Mouse (Mus musculus) limb, embryonic 11.5 days (tissue): Measurements from ENCODE around the gene Shank3. TPM values are rescaled to one million over a fixed set of nuclear protein-coding genes. Genes with fewer than 3 reads are reported as not detected.
A peak's percentile ranks its signal among the peaks of the same experiment; 100 is the strongest.

Experiments
- ATAC-seq: fragments of 200-750 bp; cut with Nextera tagmentation; 2 replicates; pipeline ENCODE4 v1.8.0; 2017; ENCODE audit warnings: low read depth; ENCODE audit not compliant: insufficient number of reproducible peaks, low FRiP score, low TSS enrichment
- DNase-seq: peaks from one replicate; pipeline ENCODE4 v3.0.0-alpha.2; 2015; ENCODE audit warnings: low spot score
- H3K27ac ChIP-seq: fragments of 300-500 bp; sonication (generic); replicated peaks from 2 replicates; pipeline ENCODE4 v1.5.1; 2014; ENCODE audit warnings: low read depth, mild to moderate bottlenecking, low read length
- H3K27me3 ChIP-seq: fragments of 300-500 bp; sonication (generic); 2 replicates; pipeline ENCODE4 v1.6.1; 2014; ENCODE audit warnings: mild to moderate bottlenecking, low read length, mixed read lengths; ENCODE audit not compliant: control insufficient read depth, insufficient read depth
- H3K36me3 ChIP-seq: fragments of 300-500 bp; sonication (generic); 2 replicates; pipeline ENCODE4 v1.6.1; 2014; ENCODE audit warnings: mild to moderate bottlenecking, low read length, moderate library complexity, mixed read lengths; ENCODE audit not compliant: control insufficient read depth, insufficient read depth
- H3K4me1 ChIP-seq: fragments of 300-500 bp; sonication (generic); 2 replicates; pipeline ENCODE4 v1.6.1; 2014; ENCODE audit warnings: low read length, mixed read lengths; ENCODE audit not compliant: control insufficient read depth, insufficient read depth
- H3K4me2 ChIP-seq: fragments of 300-500 bp; sonication (generic); 2 replicates; pipeline ENCODE4 v1.6.1; 2014; ENCODE audit warnings: low read depth, mild to moderate bottlenecking, moderate library complexity; ENCODE audit not compliant: severe bottlenecking
- H3K4me3 ChIP-seq: fragments of 300-500 bp; sonication (generic); 2 replicates; pipeline ENCODE4 v1.5.1; 2014; ENCODE audit warnings: low read depth, low read length
- H3K9ac ChIP-seq: fragments of 300-500 bp; sonication (generic); 2 replicates; pipeline ENCODE4 v1.6.1; 2014; ENCODE audit warnings: mild to moderate bottlenecking, low read length
- H3K9me3 ChIP-seq: fragments of 300-500 bp; sonication (generic); 2 replicates; pipeline ENCODE4 v1.6.1; 2016; ENCODE audit warnings: low read length; ENCODE audit not compliant: control insufficient read depth
- WGBS: fragments of 180-500 bp; shearing (Covaris S2); extraction: QIAGEN DNeasy Blood & Tissue Kit; methylation state at CpG from one replicate; pipeline ENCODE4 v1.1.7; 2014; 5-methylcytosine and 5-hydroxymethylcytosine counted together
- polyA plus RNA-seq: library from polyadenylated mRNA; unstranded; fragments of >200 nt; fragmentation: Nextera tagmentation; extraction: Ambion mirVana; gene quantifications from 2 replicates; pipeline ENCODE4 v1.2.1, GENCODE M21; 2014

Gene Shank3
- polyA plus RNA-seq, 1 experiment from 2014 or later: 1.9 TPM

DNA sequence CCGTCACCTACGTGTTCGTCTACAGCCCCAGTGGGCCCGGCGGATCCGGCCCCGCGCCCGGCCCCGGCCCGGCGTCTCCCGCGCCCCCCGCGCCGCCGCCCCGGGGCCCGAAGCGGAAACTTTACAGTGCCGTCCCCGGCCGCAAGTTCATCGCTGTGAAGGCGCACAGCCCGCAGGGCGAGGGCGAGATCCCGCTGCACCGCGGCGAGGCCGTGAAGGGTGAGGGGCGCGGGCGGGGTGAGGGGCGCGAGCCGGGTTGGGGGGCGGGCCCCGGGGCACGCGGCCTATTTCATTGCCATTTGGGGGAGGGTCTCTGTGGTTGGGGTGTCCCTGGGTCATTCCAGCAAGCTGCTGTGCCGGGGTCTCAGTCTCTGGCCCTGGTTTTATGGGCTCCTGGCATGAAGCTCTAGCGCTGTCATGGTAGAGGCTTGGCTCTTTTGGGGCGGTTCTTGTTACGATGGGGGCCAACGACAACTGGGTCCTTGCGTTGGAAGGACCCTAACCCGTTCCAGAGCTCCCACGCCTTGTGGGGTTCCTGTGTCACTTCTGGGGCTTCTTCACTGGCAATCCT, 24.7 kb downstream of the Shank3 start:
- peak overlapping the region; percentile 98 for H3K4me2 ChIP-seq
- ATAC-seq (no peak), DNase-seq (peak; percentile 60)
- peak overlapping the region; percentile 71 for H3K9ac ChIP-seq
- peak overlapping the region; percentile 55 for H3K4me3 ChIP-seq
- H3K36me3 ChIP-seq: no peaks in the 10 kb centered on the region
- peaks cover 20% of the 10 kb centered on the region for H3K27me3 ChIP-seq
- no peak overlapping the region for H3K27ac ChIP-seq
- no peaks in the 10 kb centered on the region for H3K9me3 ChIP-seq
- 0 out of 2 replicates have a peak, but pooled peaks cover 4% of the 10 kb centered on the region for H3K4me1 ChIP-seq
- 6% methylated on average over 21 of the region's 52 CpGs for WGBS

DNA sequence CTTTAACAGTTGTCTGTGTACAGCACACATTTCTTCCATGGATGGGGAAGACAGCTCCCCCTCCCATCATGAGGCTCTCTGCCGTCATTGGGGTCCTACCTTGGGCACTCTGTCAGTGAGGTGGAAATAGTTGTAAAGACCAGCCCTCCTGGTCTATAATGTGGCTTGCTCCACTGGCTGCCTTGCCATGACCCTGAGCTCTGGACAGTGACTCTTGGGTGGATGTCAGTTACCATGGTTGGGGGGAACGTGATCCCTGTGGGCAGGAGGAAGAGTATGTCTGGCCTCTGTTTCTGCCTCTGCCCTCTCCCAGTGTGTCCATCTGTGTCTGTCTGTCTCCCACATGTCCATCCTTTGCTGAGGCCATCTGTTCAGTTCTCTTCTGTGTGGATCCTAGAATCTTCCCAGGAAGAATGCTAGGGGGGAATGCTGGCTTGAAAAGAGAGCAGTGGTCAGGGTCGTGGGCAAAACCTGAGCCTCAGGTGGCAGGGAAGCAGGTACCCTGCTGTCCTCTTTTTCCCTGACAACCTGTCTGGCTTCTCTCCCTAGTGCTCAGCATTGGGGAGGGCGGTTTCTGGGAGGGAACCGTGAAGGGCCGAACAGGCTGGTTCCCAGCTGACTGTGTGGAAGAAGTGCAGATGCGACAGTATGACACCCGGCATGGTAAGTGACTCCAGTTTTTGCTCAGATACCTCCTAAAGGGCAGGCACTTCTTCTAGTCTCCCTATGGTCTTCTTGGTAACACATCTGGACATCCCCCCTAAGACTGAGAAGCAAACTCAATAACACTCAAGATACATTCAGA, 25.4 kb downstream of the Shank3 start:
- Histone ChIP-seq H3K4me3 (no peak overlapping the region; the same call in 1 of the 2 replicates), H3K4me2 (peak overlapping the region; percentile 98), H3K4me1 (0 out of 2 replicates have a peak, but pooled peaks cover 4% of the 10 kb centered on the region), H3K27me3 (peaks cover 20% of the 10 kb centered on the region), H3K36me3 (no peaks in the 10 kb centered on the region), H3K9ac (no peak overlapping the region), H3K9me3 (no peaks in the 10 kb centered on the region), H3K27ac (no peak overlapping the region)
- DNase-seq: no peak
- 68% methylated on average over 8 of the region's 8 CpGs for WGBS
- no peak for ATAC-seq

DNA sequence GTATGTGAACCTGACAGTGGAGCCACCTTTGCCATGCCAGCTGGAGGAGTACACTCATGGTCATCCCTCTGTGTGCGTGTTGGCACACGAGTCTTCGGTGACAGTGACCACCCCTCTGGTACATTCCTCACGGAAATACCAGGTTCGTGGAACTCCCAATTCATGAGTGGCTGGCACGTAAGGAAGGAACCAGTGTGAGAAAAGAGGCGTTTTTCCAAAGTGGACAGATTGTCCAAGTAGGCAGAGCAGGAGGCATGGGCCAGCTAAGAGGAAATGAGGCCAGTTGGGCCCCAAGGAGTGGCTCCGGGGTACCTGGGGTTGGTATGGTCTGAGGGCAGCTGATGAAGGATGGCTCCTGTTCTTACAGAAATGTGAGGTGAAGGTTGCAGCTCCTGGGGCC, 26.0 kb downstream of the Shank3 start:
- Histone ChIP-seq H3K9me3 (no peaks in the 10 kb centered on the region), H3K27me3 (peaks cover 20% of the 10 kb centered on the region), H3K4me3 (no peak overlapping the region), H3K4me1 (0 out of 2 replicates have a peak, but pooled peaks cover 4% of the 10 kb centered on the region), H3K4me2 (no peak overlapping the region), H3K36me3 (no peaks in the 10 kb centered on the region), H3K9ac (no peak overlapping the region), H3K27ac (no peak overlapping the region)
- DNase-seq (no peak), ATAC-seq (no peak)
- WGBS: 92% methylated on average over 8 of the region's 8 CpGs

DNA sequence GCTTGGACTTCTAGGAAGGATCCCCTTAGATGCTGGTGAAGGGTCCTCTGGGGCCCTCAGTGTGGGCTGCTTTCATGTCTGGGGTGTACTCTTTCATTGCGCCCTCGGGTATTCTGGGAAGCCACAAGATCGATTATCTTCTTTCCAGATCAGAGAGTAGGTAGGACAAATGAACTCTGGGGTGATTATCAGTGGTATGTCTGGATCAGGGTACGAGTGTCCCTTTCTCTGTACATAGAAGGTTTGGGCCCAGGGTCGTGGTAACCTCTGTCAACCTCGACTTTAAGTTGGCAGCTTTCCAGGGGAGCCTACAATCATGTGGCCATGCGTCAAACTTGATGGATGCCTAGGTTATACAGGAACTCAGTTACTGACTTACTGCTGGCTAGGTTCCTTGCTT, 26.5 kb downstream of the Shank3 start:
- Histone ChIP-seq H3K9ac (no peak overlapping the region), H3K4me2 (no peak overlapping the region), H3K36me3 (no peaks in the 10 kb centered on the region), H3K27me3 (peaks cover 20% of the 10 kb centered on the region), H3K9me3 (no peaks in the 10 kb centered on the region), H3K4me1 (0 out of 2 replicates have a peak, but pooled peaks cover 4% of the 10 kb centered on the region), H3K27ac (no peak overlapping the region), H3K4me3 (no peak overlapping the region)
- no peak for ATAC-seq
- 82% methylated on average over 7 of the region's 7 CpGs for WGBS
- no peak for DNase-seq

DNA sequence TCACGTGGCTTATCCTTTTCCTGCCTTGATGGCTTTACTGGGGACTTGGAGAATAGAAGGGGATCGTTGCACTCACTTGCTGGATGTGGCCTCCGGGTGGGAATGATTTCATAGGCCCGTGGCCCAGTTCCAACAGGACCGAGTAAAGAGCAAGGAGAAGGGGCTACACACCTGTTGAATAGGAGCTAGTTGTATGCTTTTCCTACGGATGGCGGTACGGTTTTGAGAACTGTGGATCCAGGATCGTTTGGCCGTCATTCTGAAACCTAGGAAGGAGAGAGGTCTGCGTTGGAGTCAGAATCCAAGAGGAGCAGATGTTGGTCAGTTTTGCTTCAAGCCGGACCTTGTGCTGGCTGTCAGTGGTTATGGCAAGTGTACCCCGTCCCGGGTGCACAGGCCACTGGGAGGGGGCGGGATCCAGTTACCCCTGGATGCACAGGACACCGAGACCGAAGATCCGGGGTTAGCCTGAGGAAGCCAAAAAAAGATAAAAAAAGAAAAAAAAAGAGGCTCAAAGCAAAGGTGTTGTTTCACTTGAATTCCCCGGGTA, 27.4 kb downstream of the Shank3 start:
- no peak overlapping the region for H3K4me2 ChIP-seq
- H3K9me3 ChIP-seq: no peaks in the 10 kb centered on the region
- ATAC-seq: no peak
- no peak overlapping the region for H3K4me3 ChIP-seq
- no peaks in the 10 kb centered on the region for H3K36me3 ChIP-seq
- 90% methylated on average over 19 of the region's 19 CpGs for WGBS
- no peak for DNase-seq
- no peak overlapping the region for H3K27ac ChIP-seq
- no peak overlapping the region for H3K9ac ChIP-seq
- H3K27me3 ChIP-seq: peaks cover 20% of the 10 kb centered on the region
- 0 out of 2 replicates have a peak, but pooled peaks cover 4% of the 10 kb centered on the region for H3K4me1 ChIP-seq

DNA sequence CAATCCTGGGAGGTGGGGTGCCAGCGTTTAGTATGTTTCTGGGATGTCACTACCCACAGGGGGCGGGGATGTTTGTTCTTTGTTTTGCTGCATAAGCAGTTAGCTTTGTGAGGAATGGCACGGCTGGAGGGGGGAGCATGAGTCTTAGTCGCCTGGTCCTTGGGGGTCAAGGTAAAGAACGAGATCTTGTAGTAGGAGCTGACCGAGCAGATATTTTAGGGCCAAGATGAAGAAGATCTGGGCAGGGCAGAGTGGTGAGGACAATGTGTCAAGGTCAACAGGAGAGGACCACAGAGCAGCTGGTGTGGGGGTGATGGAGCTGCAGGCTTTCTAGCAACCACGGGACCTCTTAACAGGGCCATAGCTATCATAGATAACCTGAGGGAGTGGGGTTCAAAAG, 28.0 kb downstream of the Shank3 start:
- WGBS: 81% methylated on average over 7 of the region's 7 CpGs
- ATAC-seq (no peak), DNase-seq (no peak)
- Histone ChIP-seq H3K9ac (no peak overlapping the region), H3K27me3 (peaks cover 20% of the 10 kb centered on the region), H3K36me3 (no peaks in the 10 kb centered on the region), H3K4me2 (no peak overlapping the region), H3K9me3 (no peaks in the 10 kb centered on the region), H3K4me1 (peaks cover 7% of the 10 kb centered on the region), H3K4me3 (no peak overlapping the region), H3K27ac (no peak overlapping the region)

DNA sequence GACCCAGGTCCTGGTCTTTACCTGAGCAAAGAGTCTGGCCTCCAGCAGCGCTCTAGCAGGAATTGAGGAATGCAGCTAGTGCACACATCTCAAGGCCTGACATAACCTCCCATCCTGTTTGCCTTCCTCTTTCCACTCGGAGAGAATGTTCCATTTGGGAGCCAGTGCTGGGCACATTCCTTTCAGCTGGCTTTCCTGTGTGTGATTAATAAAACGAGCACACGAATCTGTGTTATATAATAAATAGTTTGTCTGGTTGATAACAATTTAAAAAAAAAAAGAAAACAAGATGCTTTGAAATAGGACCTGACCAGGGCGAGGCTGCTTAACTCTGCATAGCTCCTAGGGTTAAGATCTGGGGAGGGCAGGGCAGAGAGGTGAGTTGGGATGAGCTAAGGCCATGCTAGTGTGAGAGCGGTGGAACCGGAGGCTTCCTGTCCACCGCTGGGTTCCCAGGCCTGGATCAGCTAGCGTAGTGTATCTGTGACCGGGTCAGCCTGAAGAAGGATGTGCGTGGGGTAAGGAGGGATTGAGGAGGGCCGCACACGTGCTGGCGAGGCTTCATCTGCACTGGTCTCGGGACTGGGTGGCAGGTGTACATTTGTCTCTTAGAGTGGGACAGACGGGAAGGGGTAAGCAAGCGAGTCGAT, 28.9 kb downstream of the Shank3 start:
- no peaks in the 10 kb centered on the region for H3K36me3 ChIP-seq
- H3K4me3 ChIP-seq: no peak overlapping the region
- no peak overlapping the region for H3K4me2 ChIP-seq
- H3K9me3 ChIP-seq: no peaks in the 10 kb centered on the region
- ATAC-seq (no peak), DNase-seq (no peak)
- peaks cover 11% of the 10 kb centered on the region for H3K27me3 ChIP-seq
- peaks cover 14% of the 10 kb centered on the region for H3K4me1 ChIP-seq
- WGBS: 85% methylated on average over 18 of the region's 18 CpGs
- H3K27ac ChIP-seq: no peak overlapping the region
- H3K9ac ChIP-seq: no peak overlapping the region

DNA sequence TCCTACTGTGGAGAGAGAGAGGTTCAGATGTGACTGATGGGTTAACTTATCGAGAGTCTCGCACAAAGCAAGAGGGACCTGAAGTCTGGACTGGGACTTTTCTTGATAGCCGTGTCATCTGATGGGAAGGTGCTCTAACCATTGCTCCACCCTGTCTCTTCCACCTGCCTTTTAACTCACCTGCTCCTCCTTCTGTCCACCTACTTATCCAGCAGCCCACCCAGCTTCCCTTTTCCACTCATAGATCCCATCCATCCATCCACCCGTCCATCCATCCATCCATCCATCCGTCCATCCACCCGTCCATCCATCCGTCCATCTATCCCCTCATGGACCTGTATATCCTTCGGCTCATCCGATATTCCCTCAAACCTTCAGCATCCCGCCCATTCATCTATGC, 29.5 kb downstream of the Shank3 start:
- H3K36me3 ChIP-seq: no peaks in the 10 kb centered on the region
- DNase-seq: no peak
- no peak overlapping the region for H3K4me3 ChIP-seq
- no peak overlapping the region for H3K27ac ChIP-seq
- no peak overlapping the region for H3K4me2 ChIP-seq
- no peaks in the 10 kb centered on the region for H3K9me3 ChIP-seq
- H3K27me3 ChIP-seq: peaks cover 9% of the 10 kb centered on the region
- H3K9ac ChIP-seq: no peak overlapping the region
- 94% methylated on average over 10 of the region's 10 CpGs for WGBS
- no peak for ATAC-seq
- H3K4me1 ChIP-seq: peaks cover 14% of the 10 kb centered on the region
